Mouse (Mus musculus): ENCODE measurements at regions not wholly inside any gene's neighbourhood (a gene's known extent, or its start where the extent isn't known, plus 50 kb on each side); places are given as distances from the start of the nearest gene placed in this dataset.
"Not testable (repeated sequence)": the region's sequence is repeated elsewhere in the genome, so short reads cannot be mapped to it uniquely, and the experiment has no call there.

- ATAC-seq (ENCODE audit: poor library complexity, severe bottlenecking), result no peak
Observed at GRCm38 (mm10) chr8:8851271-8851670, 160.9 kb upstream of the Arglu1 start.

GRCm38 (mm10) chr8:8850766-8851165, 160.4 kb upstream of the Arglu1 start:
- no peak for ATAC-seq (ENCODE audit: poor library complexity, severe bottlenecking)

- no peak for ATAC-seq (ENCODE audit: poor library complexity, severe bottlenecking)
Observed at GRCm38 (mm10) chr8:8847579-8847978, 157.3 kb upstream of the Arglu1 start.

- ATAC-seq (ENCODE audit: poor library complexity, severe bottlenecking), result no peak
Observed at GRCm38 (mm10) chr8:8842326-8842725, 152.0 kb upstream of the Arglu1 start.

DNA sequence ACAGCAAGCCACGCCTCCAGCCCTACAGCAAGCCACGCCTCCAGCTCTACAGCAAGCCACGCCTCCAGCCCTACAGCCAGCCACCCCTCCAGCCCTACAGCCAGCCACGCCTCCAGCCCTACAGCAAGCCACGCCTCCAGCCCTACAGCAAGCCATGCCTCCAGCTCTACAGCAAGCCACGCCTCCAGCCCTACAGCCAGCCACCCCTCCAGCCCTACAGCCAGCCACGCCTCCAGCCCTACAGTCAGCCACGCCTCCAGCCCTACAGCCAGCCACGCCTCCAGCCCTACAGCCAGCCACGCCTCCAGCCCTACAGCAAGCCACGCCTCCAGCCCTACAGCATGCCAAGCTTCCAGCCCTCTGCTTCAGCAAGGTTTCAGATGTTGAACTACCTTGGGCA, 145.8 kb upstream of the Arglu1 start:
- ATAC-seq (ENCODE audit: poor library complexity, severe bottlenecking), result not testable (repeated sequence)

DNA sequence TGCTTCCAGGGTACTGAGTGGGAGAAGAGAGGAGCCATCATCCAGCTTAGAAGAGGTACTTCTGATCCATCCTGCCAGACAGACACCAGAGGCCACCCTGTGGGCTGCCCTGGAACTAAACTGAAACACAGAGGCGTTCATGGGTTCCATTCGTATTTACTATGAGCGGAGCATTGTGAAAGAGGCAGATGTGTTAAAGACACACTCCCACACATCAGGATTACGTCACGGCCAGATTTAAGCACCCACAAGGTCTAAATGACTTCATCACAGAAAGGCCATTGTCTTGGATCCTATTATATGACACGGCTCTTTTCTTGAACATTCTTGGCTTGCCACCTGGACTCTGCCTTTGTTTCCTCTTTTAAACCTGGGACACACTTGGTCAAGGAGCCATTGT, 141.0 kb upstream of the Arglu1 start:
- no peak for ATAC-seq (ENCODE audit: poor library complexity, severe bottlenecking)

GRCm38 (mm10) chr8:8829230-8829629, 138.9 kb upstream of the Arglu1 start:
- no peak for ATAC-seq (ENCODE audit: poor library complexity, severe bottlenecking)

GRCm38 (mm10) chr8:8827555-8827954, 137.2 kb upstream of the Arglu1 start:
- ATAC-seq (ENCODE audit: poor library complexity, severe bottlenecking), result no peak

- no peak for ATAC-seq (ENCODE audit: poor library complexity, severe bottlenecking)
Observed at GRCm38 (mm10) chr8:8826801-8827200, 136.5 kb upstream of the Arglu1 start.

GRCm38 (mm10) chr8:8824886-8825285, 134.6 kb upstream of the Arglu1 start:
- ATAC-seq (ENCODE audit: poor library complexity, severe bottlenecking), result no peak

- no peak for ATAC-seq (ENCODE audit: poor library complexity, severe bottlenecking)
Observed at GRCm38 (mm10) chr8:8821119-8821518, 130.8 kb upstream of the Arglu1 start.

DNA sequence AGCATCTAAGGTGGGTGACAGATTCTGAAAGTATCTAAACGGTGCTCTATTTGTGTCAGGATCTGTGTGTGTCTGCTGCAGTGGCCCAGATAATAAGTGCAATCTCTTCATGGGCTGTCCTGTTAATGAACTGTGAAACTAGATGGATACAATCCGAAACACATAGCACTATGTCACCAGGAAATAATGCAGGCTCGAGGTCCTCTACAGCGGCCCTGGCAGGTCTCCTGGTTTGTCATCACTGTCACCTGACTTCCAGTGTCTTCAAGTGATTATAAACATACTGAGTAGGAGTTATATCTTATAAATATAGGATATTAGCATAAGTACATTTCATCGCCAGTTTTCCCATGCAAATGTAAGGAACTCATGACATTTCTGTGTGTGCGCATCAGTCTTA, 130.3 kb upstream of the Arglu1 start:
- no peak for ATAC-seq (ENCODE audit: poor library complexity, severe bottlenecking)

DNA sequence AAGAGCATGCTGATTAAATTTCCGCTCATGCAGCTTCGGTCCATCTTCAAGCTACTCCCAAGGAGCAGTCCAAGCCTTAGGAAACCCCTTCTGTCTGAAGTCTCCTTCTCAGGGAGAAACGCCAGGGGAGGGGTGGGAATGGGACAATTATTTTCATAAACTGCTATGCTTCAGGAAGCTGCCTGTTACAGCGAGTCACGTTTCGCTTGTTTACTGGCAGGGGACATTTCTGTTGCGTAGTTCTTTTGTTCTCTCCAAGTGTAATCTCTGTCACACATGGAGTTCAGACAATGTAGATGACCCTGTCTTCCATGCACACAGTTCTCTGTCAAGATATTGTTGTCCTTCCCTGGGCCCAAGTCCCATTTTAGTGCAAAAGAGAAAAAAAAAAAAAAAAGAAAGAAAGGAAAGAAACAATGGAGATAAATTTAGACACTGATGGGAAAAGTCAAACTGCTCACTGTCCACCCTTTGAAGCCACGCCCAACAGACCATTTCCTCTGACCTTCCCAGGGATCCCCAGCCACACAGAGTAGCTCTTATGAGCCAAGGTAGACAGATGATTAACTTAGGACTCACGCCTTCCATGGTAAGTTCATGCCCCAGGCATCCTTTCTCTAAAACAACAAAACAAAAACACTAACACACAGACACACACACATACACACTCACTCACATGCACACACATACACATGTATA, 129.1 kb upstream of the Arglu1 start:
- no peak for ATAC-seq (ENCODE audit: poor library complexity, severe bottlenecking)

DNA sequence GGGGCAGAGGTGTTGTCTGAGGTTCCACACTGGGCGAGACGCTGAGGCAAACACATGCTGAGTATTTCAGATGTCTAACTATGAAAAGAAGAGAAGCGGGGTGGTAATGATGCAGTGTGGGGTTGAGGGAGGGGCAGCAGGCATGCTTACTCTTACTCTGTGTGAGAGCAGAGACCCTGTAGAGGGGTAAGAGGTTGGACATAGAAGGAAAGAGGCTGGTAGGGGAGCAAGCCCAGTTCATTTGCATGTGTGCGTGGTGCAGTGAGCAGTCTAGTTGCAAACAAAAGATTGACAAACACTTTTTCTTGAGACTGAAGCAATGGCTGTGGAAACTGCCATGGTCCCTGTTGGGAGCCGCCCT, 122.5 kb upstream of the Arglu1 start:
- no peak for ATAC-seq (ENCODE audit: poor library complexity, severe bottlenecking)

GRCm38 (mm10) chr8:8812051-8812806, 121.9 kb upstream of the Arglu1 start:
- no peak for ATAC-seq (ENCODE audit: poor library complexity, severe bottlenecking)

DNA sequence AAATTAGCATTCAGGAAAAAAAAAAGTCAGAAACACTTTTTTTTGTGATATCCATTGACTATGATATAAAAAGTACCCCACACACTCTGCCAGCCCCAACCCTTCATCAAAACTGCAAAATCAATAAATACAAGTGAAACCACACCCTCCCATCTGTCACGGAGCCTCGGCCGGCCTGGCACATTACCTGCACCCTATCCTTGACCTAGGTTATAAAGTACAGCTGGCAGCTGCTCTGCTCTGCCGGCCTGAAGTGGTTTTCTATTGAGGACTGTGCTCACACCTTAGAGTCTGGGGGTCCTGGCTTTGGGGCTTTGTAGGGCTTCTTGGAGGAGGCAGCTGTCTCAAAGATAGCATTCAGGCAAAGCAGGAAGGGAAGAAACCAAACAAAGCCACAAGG, 120.6 kb upstream of the Arglu1 start:
- ATAC-seq (ENCODE audit: poor library complexity, severe bottlenecking), result no peak

DNA sequence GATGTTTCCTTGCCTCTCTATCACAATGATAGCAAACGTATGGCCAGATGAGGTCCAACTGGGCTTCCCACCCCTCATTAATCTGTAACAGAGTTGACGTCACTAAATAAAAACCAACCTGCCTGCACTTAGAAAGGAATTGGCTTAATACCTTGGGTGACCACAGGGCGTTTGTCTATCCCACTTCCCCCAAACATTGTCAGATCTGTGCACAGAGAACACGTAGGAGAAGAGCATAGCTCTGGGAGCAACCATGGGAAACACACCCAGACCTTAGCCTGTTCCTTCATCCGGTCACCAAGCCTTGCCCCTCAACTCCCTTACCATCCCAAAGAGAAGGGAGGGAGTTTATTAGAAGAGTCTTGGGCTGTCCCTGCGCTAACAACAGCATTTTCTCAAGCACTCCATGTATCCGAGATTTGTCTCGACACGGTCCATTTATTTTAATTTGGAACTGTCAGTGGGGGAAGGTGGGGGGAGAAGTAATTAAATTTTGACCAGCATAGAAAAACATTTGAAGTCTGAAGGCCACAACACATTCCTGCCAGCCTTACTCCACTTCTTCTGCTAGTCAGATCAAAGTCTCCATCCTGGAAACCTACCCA, 119.6 kb upstream of the Arglu1 start:
- no peak for ATAC-seq (ENCODE audit: poor library complexity, severe bottlenecking)

- ATAC-seq (ENCODE audit: poor library complexity, severe bottlenecking), result no peak
Observed at GRCm38 (mm10) chr8:8809349-8809748, 119.0 kb upstream of the Arglu1 start.

GRCm38 (mm10) chr8:8802761-8803340, 112.5 kb upstream of the Arglu1 start:
- ATAC-seq (ENCODE audit: poor library complexity, severe bottlenecking), result no peak

- ATAC-seq (ENCODE audit: poor library complexity, severe bottlenecking), result no peak
Observed at GRCm38 (mm10) chr8:8802317-8802716, 112.0 kb upstream of the Arglu1 start.

DNA sequence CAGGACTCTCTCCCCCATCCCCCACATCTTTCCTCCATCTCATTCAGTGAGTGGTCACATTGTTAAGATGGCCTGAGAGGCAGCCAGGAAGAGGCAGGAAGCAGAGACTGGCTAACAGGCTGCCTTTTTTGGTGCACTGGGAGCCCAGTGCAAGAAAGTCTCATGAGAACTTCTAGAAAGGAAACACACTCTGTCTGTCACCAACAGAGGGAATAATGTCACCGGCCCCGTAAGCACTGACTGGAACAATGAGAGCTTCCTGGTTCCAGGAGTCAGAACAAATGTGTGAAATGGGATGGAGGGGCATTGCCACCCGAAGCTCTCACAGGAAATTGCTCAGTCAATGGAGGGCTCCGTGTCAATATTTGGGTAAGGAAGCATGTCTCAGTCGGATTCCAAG, 111.3 kb upstream of the Arglu1 start:
- ATAC-seq (ENCODE audit: poor library complexity, severe bottlenecking), result no peak

DNA sequence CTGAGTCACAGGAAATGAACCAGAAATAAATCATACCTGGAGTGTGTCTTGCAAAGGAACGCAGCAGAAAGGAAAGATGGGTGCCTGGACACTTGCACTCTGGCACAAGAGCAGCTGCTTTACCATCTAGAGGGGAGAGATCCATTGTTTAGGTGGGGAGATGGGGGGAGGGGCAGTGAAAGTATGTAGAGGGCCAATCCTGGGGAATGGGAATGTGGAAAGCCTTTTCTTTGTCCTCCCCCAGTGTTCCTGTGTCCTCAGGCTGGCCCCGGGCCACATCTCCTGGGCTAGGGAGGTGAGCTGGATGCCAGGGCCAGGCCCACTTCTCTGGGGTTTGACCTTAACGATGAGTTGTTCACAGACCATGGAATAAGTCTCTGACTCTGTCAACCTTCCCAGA, 107.2 kb upstream of the Arglu1 start:
- ATAC-seq (ENCODE audit: poor library complexity, severe bottlenecking), result no peak

All from megakaryocyte, adult 5-6 weeks (primary cell).